Mouse (Mus musculus) cortical plate, adult 2 months (tissue): Measurements from ENCODE around the gene Tbc1d30. TPM values are rescaled to one million over a fixed set of nuclear protein-coding genes. Genes with fewer than 3 reads are reported as not detected.
A peak's percentile ranks its signal among the peaks of the same experiment; 100 is the strongest.

Experiments used
- H3K27ac ChIP-seq: fragments of 200-500 bp; 2 replicates; pipeline ENCODE4 v1.5.1; 2012; ENCODE audit warnings: low read length, control low read depth, inconsistent platforms; ENCODE audit not compliant: insufficient read depth
- H3K4me1 ChIP-seq: fragments of 200-500 bp; 2 replicates; pipeline ENCODE4 v1.6.1; 2011; ENCODE audit warnings: low read length; ENCODE audit not compliant: control insufficient read depth, insufficient read depth
- H3K4me3 ChIP-seq: fragments of 200-500 bp; 2 replicates; pipeline ENCODE4 v1.5.1; 2011; ENCODE audit warnings: mild to moderate bottlenecking, low read length, control low read depth; ENCODE audit not compliant: insufficient read depth
- CTCF ChIP-seq: fragments of 200-500 bp; IDR thresholded peaks from 2 replicates; pipeline ENCODE4 v1.5.1; 2011; ENCODE audit warnings: mild to moderate bottlenecking, control low read depth, low read length; ENCODE audit not compliant: insufficient read depth; ENCODE audit errors: extremely low read depth
- POLR2A ChIP-seq: fragments of 200-500 bp; IDR thresholded peaks from 2 replicates; pipeline ENCODE4 v1.6.1; 2011; ENCODE audit warnings: mild to moderate bottlenecking, low read length, control low read depth; ENCODE audit not compliant: insufficient read depth; ENCODE audit errors: extremely low read depth
- polyA plus RNA-seq: library from polyadenylated mRNA; depleted of rRNA; stranded (reverse); fragments of >200 nt; gene quantifications from 2 replicates; pipeline ENCODE4 v1.2.3, GENCODE M21; 2012

The Tbc1d30 gene
- polyA plus RNA-seq, 1 experiment = 49.1 TPM

DNA sequence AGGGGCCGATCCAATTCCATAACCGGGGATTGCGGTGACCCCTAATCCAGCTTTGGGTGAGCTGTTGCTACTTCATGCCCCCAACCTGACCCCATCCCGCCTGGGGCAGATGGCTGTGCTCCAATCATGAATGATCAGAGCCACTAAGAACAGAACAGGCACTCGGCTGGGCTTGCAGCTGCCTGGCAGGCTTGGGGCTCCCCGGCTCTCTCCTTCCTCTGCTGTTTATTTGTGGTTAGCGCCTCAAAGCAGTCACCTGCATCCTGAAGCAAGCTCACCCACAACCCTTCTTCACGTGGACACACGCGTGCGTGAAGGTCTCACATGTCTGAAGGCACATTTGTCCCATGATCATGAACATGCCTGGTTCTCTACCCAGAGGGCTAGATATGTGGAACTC, 68.6 kb downstream of the Tbc1d30 start:
- H3K27ac ChIP-seq = no peak overlapping the region
- H3K4me3 ChIP-seq = no peak overlapping the region
- TF ChIP-seq POLR2A (no peak), CTCF (no peak)
- H3K4me1 ChIP-seq = peaks cover 6% of the 10 kb centered on the region

DNA sequence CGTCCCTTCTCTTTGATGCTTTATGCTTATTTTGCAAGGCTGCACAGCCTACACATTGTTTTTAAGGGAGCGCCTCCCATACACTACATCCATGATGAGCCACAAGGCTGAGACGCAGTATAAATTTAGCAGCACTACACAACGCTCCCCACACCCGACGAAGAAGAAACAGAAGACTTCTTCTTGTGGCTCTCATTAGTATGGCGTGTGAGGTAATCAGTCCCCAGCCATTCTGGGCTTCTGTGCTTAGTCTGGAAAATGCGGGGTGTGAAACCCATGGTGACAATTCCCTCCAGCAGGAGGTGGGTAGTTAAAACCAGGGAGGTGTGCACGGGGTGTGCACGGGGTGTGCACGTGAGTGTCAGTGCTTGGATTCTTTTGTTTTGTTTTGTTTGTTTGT, 70.1 kb downstream of the Tbc1d30 start:
- Histone ChIP-seq H3K27ac (0 out of 2 replicates have a peak overlapping the region, but pooled peaks have one; percentile 27), H3K4me3 (no peak overlapping the region), H3K4me1 (peaks cover 5% of the 10 kb centered on the region)
- TF ChIP-seq CTCF (no peak), POLR2A (0 out of 2 replicates have a peak, but pooled peaks have one; percentile 4)

DNA sequence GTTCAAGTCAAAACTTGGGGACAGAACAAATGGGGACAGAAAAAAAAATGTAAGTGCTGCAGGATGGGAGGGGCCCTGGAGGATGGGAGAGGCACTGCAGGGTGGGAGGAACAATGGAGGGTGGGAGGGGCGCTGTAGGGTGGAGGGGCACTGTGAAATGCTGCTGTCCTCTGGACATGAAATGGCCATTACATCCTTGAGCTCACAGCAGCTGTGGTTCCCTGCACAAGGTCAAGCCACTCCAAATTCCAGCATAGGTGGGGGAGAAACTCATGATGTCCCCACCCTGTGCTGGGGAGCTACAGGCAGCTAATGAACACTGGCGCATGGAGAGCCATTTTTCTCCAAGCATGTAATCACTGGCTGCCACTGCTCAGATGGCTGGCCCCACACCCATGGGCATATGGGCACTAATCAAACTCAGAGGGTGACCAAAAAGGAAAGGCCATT, 74.0 kb downstream of the Tbc1d30 start:
- Histone ChIP-seq H3K27ac (no peak overlapping the region), H3K4me3 (no peak overlapping the region), H3K4me1 (peaks cover 3% of the 10 kb centered on the region)
- TF ChIP-seq POLR2A (no peak), CTCF (no peak)

- TF ChIP-seq CTCF (no peak), POLR2A (no peak)
- no peak overlapping the region for H3K27ac ChIP-seq
- H3K4me3 ChIP-seq = no peak overlapping the region
- H3K4me1 ChIP-seq = no peaks in the 10 kb centered on the region; the same call in none of the 2 replicates
These were observed 76.1 kb downstream of the Tbc1d30 start for GRCm38 (mm10) chr10:121274964-121275363.

GRCm38 (mm10) chr10:121271002-121271401, 80.1 kb downstream of the Tbc1d30 start:
- Histone ChIP-seq H3K27ac (no peak overlapping the region), H3K4me3 (no peak overlapping the region), H3K4me1 (no peaks in the 10 kb centered on the region; the same call in 1 of the 2 replicates)
- TF ChIP-seq POLR2A = no peak
- no peak for TF ChIP-seq CTCF

DNA sequence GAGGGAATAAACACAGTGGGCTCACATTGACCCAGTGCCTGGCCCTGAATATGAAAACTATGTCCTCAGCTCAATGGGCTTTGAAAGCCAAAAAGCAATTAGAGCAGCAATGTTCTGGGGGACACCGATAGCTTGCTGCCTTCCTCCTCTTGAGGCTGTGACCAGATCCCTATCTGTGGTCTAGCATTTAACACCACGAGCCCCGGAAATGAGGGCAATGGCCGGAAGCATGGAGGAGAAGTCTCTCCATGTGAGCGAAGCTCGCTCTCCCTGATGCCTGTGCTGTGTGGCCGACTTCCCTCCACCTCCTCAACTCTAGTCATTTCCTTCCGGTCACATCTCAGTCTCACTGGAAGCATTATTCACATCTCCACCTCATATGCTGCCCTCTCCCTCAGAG, 82.3 kb downstream of the Tbc1d30 start:
- Histone ChIP-seq H3K27ac (no peak overlapping the region), H3K4me1 (no peaks in the 10 kb centered on the region; the same call in 1 of the 2 replicates), H3K4me3 (no peak overlapping the region)
- TF ChIP-seq CTCF = no peak
- no peak for TF ChIP-seq POLR2A

DNA sequence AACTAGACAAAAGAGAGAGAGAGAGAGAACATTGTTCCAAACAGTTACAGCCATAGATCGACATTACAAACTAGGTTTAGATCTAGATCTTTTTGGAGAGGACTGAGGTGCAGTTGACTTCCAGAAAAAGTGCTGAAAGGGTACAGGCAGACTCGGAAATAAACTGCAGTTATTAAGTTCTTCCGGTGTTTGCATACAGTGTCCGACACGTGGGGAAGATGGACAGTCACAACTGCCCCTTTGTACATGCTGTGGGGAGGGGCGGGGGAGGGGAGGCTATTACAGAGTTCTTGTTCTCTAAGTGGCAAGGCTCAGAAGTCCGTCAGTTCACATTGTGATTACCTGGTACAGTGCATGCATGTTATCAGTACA, 86.9 kb downstream of the Tbc1d30 start:
- no peak for TF ChIP-seq CTCF
- no peak for TF ChIP-seq POLR2A
- H3K27ac ChIP-seq = no peak overlapping the region
- H3K4me1 ChIP-seq = no peaks in the 10 kb centered on the region
- no peak overlapping the region for H3K4me3 ChIP-seq

DNA sequence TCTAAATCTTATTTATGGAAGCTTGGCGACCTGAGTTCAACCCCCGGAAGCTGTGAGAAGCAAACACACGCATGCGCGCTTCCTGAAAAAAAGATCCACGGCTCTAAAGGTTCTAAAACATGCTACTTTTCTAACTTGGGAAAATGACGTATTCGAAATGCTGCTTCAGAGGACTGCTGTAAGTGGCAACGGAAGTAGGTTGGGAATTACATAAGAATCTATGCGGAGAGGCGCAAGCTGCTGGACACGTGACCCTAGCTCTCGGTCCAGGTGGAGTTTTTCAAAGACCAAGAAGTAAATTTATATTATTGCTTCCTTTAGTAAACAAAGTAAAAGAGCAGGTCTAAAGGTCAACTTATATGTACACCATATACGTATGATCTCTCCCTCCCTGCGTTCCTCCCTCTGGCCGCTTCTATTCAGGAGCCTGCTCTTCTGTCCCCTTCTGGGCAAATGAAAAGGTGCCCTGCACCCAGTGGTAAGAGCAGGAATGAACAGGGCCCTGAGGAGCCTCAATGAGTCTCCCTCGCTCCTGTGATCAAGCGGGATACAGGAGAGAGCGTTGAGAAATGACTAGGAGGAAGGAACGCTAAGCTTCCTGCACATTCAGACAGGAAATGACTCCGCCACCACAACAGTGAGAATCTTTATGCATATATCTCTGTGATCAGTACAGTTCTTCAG, 87.4 kb downstream of the Tbc1d30 start:
- Histone ChIP-seq H3K4me1 (no peaks in the 10 kb centered on the region), H3K27ac (no peak overlapping the region), H3K4me3 (no peak overlapping the region)
- no peak for TF ChIP-seq CTCF
- no peak for TF ChIP-seq POLR2A

DNA sequence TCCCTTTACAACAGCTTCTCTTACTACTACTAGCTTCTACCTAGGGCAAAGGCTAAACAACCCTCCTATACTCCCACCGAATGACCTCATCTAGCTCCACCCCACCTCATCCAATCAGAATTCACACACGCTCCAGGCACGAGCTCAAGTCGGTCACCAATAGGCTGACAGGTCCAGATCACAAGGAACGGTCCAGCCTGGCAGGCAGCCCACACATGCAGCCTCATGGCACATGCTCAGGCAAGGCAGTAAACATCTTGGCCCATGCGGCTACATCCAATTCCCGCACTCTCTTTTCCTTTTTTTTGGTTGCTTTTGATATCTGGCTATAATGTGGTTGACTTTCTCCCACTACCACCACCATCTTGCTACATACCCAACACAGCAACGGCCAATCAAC, 88.9 kb downstream of the Tbc1d30 start:
- Histone ChIP-seq H3K27ac (no peak overlapping the region), H3K4me1 (no peaks in the 10 kb centered on the region), H3K4me3 (no peak overlapping the region)
- TF ChIP-seq POLR2A (no peak), CTCF (no peak)

GRCm38 (mm10) chr10:121261036-121261592, 90.0 kb downstream of the Tbc1d30 start:
- Histone ChIP-seq H3K27ac (no peak overlapping the region), H3K4me1 (no peaks in the 10 kb centered on the region), H3K4me3 (no peak overlapping the region)
- TF ChIP-seq CTCF (no peak), POLR2A (no peak)
